Mouse (Mus musculus) liver, embryonic 16.5 days (tissue): ENCODE measurements around the gene Gm13289. TPM values are rescaled to one million over a fixed set of nuclear protein-coding genes. Genes with fewer than 3 reads are reported as not detected.
A peak's percentile ranks its signal among the peaks of the same experiment; 100 is the strongest.
"Not testable (repeated sequence)": the region's sequence is repeated elsewhere in the genome, so short reads cannot be mapped to it uniquely, and the experiment has no call there.

Experiments
- ATAC-seq: fragments of 200-750 bp; cut with Nextera tagmentation; 2 replicates; pipeline ENCODE4 v1.8.0; 2017; ENCODE audit warnings: low read depth, mild to moderate bottlenecking, moderate number of reproducible peaks, moderate library complexity
- H3K27ac ChIP-seq: fragments of 300-500 bp; sonication (generic); 2 replicates; pipeline ENCODE4 v1.5.1; 2014; ENCODE audit warnings: mild to moderate bottlenecking, low read length
- H3K27me3 ChIP-seq: fragments of 300-500 bp; sonication (generic); 2 replicates; pipeline ENCODE4 v1.6.1; 2014; ENCODE audit warnings: low read depth, low read length, mixed read lengths; ENCODE audit not compliant: control insufficient read depth, insufficient read depth
- H3K36me3 ChIP-seq: fragments of 300-500 bp; sonication (generic); 2 replicates; pipeline ENCODE4 v1.6.1; 2014; ENCODE audit warnings: mild to moderate bottlenecking; ENCODE audit not compliant: control insufficient read depth, insufficient read depth
- H3K4me1 ChIP-seq: fragments of 300-500 bp; sonication (generic); 2 replicates; pipeline ENCODE4 v1.6.1; 2014; ENCODE audit warnings: low read depth, low read length, mixed read lengths; ENCODE audit not compliant: control insufficient read depth
- H3K4me2 ChIP-seq: fragments of 300-500 bp; sonication (generic); 2 replicates; pipeline ENCODE4 v1.6.1; 2014; ENCODE audit warnings: low read depth, low read length, mixed read lengths
- H3K4me3 ChIP-seq: fragments of 300-500 bp; sonication (generic); 2 replicates; pipeline ENCODE4 v1.5.1; 2014; ENCODE audit warnings: low read depth, mild to moderate bottlenecking, low read length
- H3K9ac ChIP-seq: fragments of 300-500 bp; sonication (generic); 2 replicates; pipeline ENCODE4 v1.6.1; 2014; ENCODE audit warnings: low read depth, low read length
- H3K9me3 ChIP-seq: fragments of 300-500 bp; sonication (generic); replicated peaks from 2 replicates; pipeline ENCODE4 v1.6.1; 2016; ENCODE audit warnings: low read length; ENCODE audit not compliant: control insufficient read depth
- WGBS: fragments of 180-500 bp; shearing (Covaris S2); extraction: QIAGEN DNeasy Blood & Tissue Kit; methylation state at CpG from one replicate; pipeline ENCODE4 v1.1.7; 2014; ENCODE audit not compliant: insufficient replicate concordance; 5-methylcytosine and 5-hydroxymethylcytosine counted together
- polyA plus RNA-seq: library from polyadenylated mRNA; unstranded; fragments of >200 nt; fragmentation: Nextera tagmentation; extraction: Ambion mirVana; gene quantifications from 2 replicates; pipeline ENCODE4 v1.2.1, GENCODE M21; 2015

Gene Gm13289
- polyA plus RNA-seq, 1 experiment from 2014 or later = not detected

DNA sequence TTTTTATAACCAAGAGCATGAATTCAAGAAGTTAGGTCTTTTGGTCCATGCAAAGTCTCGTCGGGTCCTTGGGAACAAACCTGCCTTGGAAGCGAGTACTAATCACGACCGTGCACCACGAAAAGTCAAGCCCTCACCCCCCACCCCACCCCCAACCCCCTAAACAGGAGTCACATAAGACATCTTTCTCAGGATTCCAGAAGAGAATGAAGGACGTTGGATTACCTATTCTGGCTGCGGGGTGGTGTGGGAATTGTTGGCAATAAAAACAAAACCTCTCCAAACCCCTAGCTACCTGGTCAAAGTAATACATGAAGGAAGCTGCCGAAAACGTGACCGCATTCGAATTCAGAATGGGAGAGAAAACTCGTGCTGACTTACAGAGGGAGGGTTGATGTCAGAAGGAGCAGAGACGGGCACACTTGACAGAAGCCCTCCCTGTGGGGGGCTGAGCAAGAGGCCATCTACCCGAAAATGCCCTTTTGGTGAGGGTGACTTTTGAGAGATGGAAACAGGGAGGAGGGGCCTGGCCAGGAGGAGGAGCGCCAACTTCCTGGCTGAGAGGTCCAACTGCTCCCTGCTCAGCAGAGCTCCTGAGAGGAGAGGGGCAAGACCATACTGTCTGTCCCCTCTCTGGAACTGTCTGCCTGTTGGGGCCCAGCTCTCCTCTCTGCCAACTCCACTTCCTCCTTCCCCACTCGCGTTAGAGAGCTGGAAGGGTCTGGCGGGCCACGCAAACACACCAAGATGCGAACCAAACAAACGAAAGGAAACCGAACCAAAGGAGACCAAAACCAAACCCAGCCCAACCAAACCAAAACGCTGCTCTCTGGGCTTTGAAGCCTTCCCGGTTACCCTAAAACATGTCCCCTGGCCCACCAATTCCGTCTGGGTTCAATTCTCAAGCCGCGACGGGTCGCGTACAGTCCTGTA lies 19.9 kb upstream of the Gm13289 start:
- 10% methylated on average over 28 of the region's 31 CpGs for WGBS
- not testable (repeated sequence) for ATAC-seq, H3K9me3 ChIP-seq, H3K36me3 ChIP-seq, H3K4me1 ChIP-seq, H3K27me3 ChIP-seq
- peak overlapping the region; percentile 66 for H3K4me3 ChIP-seq
- H3K4me2 ChIP-seq = peak overlapping the region; percentile 84
- H3K27ac ChIP-seq = peak overlapping the region; percentile 84
- H3K9ac ChIP-seq = peak overlapping the region; percentile 65

- not testable (repeated sequence) for H3K27me3 ChIP-seq, H3K9me3 ChIP-seq, H3K36me3 ChIP-seq, H3K4me1 ChIP-seq
- peak; percentile 100 for ATAC-seq
- peak overlapping the region; percentile 84 for H3K4me2 ChIP-seq
- under 1% methylated on average over 12 of the region's 21 CpGs for WGBS
- H3K27ac ChIP-seq = peak overlapping the region; percentile 84
- peak overlapping the region; percentile 65 for H3K9ac ChIP-seq
- H3K4me3 ChIP-seq = peak overlapping the region; percentile 66
Observed at GRCm38 (mm10) chr4:88757628-88758031, 19.1 kb upstream of the Gm13289 start.

GRCm38 (mm10) chr4:88758751-88759150 lies 18.0 kb upstream of the Gm13289 start:
- H3K36me3 ChIP-seq, H3K4me2 ChIP-seq, ATAC-seq, H3K9me3 ChIP-seq, H3K27ac ChIP-seq, H3K4me1 ChIP-seq, H3K4me3 ChIP-seq, H3K9ac ChIP-seq, H3K27me3 ChIP-seq: not testable (repeated sequence)
- 80% methylated on average over 7 of the region's 9 CpGs for WGBS

GRCm38 (mm10) chr4:88759610-88760268 lies 17.0 kb upstream of the Gm13289 start, which contains the start of gene Gm13283:
Gm13283 (plus strand) TSS chr4:88760119.
- not testable (repeated sequence) for H3K9ac ChIP-seq, H3K27me3 ChIP-seq, H3K4me1 ChIP-seq, H3K36me3 ChIP-seq, ATAC-seq, H3K9me3 ChIP-seq, H3K27ac ChIP-seq
- Histone ChIP-seq H3K4me3 (peak within 1 kb of the TSS; percentile 24), H3K4me2 (peak within 1 kb of the TSS; percentile 46)
- 6% methylated on average over 9 of the region's 14 CpGs for WGBS

DNA sequence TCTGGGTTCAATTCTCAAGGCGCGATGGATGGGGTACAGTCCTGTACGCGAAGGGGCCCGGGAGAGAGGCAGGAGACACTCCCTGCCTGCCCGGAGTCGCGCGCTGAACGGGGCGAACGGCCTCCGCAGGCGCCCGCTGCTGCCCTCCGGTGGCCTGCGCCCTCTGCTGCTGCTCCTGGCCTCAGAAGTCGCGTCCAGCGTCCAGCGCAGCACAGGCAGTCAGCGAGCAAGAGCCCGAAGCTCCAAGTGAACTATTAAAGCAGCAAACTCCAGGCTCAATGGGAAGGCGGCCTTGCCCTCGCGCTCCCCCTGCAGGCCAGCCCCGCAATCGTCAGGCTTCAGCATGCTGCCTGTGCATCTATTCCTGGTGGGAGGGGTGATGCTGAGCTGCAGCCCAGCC lies 16.3 kb upstream of the Gm13289 start:
- not testable (repeated sequence) for H3K9me3 ChIP-seq, H3K4me1 ChIP-seq, H3K27ac ChIP-seq, ATAC-seq, H3K36me3 ChIP-seq, H3K9ac ChIP-seq, H3K27me3 ChIP-seq
- WGBS = 0% methylated on average over 24 of the region's 28 CpGs
- Histone ChIP-seq H3K4me3 (peak overlapping the region; percentile 24), H3K4me2 (peak overlapping the region; percentile 46)

DNA sequence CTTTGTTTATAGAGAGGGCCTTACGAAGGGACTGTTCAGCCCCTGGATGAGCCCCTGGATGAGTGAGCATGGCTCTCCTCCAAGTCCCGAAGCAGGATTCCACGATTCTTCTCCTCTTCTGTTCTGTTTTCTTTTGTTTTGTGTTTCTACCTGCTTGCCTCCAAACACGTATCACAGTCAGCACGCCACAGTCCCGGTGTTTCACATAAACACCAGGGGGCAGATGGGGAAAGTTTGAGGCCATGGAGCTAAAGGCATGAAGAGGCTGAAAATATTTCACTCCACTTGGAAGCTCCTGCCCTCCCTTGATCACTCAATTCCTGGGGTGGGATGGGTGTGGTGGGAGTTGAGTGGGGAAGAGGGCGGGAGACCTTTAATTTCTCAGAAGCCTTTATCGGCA lies 14.9 kb upstream of the Gm13289 start:
- not testable (repeated sequence) for H3K27me3 ChIP-seq, H3K36me3 ChIP-seq, ATAC-seq, H3K9ac ChIP-seq, H3K9me3 ChIP-seq, H3K4me1 ChIP-seq, H3K4me2 ChIP-seq, H3K27ac ChIP-seq, H3K4me3 ChIP-seq
- 55% methylated on average over 6 of the region's 8 CpGs for WGBS

- H3K36me3 ChIP-seq, ATAC-seq, H3K27me3 ChIP-seq, H3K4me1 ChIP-seq, H3K4me3 ChIP-seq, H3K27ac ChIP-seq, H3K9ac ChIP-seq, H3K9me3 ChIP-seq: not testable (repeated sequence)
- peak overlapping the region; percentile 42; the same call in 1 of the 2 replicates for H3K4me2 ChIP-seq
- WGBS = 40% methylated on average over 8 of the region's 9 CpGs
Observed at GRCm38 (mm10) chr4:88762341-88762740, 14.4 kb upstream of the Gm13289 start.

GRCm38 (mm10) chr4:88763384-88764018 lies 13.2 kb upstream of the Gm13289 start:
- 3% methylated on average over 27 of the region's 42 CpGs for WGBS
- not testable (repeated sequence) for H3K36me3 ChIP-seq, H3K27ac ChIP-seq, H3K9ac ChIP-seq, ATAC-seq, H3K27me3 ChIP-seq, H3K9me3 ChIP-seq, H3K4me1 ChIP-seq
- Histone ChIP-seq H3K4me2 (peak overlapping the region; percentile 52), H3K4me3 (peak overlapping the region; percentile 45; the same call in 1 of the 2 replicates)
